Mouse (Mus musculus) heart, adult 18-20 months (tissue): ENCODE measurements around the gene Prps1l1. TPM values are rescaled to one million over a fixed set of nuclear protein-coding genes. Genes with fewer than 3 reads are reported as not detected.

ENCODE experiments used
- DNase-seq, 2 experiments: peaks; one replicate each; pipeline ENCODE4 v3.0.0; 2021 to 2022; ENCODE audit warnings: mixed read lengths in 1 of 2
- total RNA-seq, 2 experiments: library from RNA; stranded (reverse); gene quantifications; 2 replicates each; pipeline ENCODE4 v1.2.3; 2021

Prps1l1 gene
- total RNA-seq, 2 experiments from 2014 or later: not detected

DNA sequence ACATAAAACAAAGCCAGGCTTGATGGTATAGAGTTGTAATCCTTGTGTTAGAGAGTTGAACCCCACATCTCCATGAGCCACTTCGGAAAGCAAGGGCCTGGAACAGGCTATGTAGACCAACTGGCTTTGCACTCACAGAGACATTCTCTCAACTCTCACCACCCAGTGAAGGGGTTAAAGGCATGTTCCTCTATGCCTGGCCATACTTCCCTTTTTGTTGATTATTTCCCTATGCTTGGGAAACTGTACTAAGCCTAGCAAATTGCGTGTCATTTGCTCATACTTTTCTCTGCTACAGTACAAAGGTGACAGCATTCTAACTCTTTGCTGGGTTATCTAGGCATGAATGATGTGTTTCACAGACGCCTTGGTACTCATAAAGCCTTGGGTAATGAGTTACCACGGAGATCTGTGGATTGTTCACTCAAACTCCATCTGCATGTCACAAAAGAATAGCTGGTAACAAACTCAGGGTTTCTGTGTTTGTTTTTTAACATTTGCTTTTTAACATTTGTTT is 41.4 kb downstream of the Prps1l1 start:
- no peak for DNase-seq

DNA sequence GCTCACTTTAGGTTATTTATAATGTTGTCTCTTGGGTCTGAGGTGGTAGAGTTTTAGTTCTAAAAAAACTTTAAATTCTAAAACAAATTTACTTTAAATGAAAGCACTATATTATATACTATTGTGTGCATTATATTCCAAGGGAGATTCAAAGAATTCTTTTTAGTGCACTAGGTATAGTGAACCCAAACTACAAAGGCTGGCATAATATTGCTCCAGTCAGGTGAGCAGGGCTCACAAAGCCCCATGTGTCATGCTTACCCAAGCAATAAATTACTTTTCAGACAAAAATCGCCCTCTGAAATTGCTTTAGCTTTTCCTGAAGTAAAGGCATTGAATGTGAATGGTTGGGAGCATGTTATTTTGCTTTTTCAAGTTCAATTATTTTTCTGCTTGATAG is 43.0 kb downstream of the Prps1l1 start:
- DNase-seq: no peak

Other genes starting within 250 kb of the Prps1l1 start
- 10 to 100 TPM; 15.8 to 16.0 TPM for gene Hdac9, start 67.7 kb upstream of the Prps1l1 start, total RNA-seq
- 10 to 100 TPM; 58.8 to 69.4 TPM for gene Snx13, start 62.4 kb downstream of the Prps1l1 start, total RNA-seq